Mouse (Mus musculus) liver, adult 2 months (tissue): ENCODE measurements around the gene Myo1d.

Experiments used
- CTCF ChIP-seq: fragments of 200-500 bp; IDR thresholded peaks from 2 replicates; pipeline ENCODE4 v1.5.1; 2011; ENCODE audit warnings: low read depth, low read length, control low read depth
- POLR2A ChIP-seq: fragments of 200-500 bp; IDR thresholded peaks from 2 replicates; pipeline ENCODE4 v1.6.1; 2011; ENCODE audit warnings: low read length, control low read depth; ENCODE audit not compliant: insufficient read depth; ENCODE audit errors: extremely low read depth

GRCm38 (mm10) chr11:80485622-80486206 is 294.1 kb downstream of the Myo1d start:
- TF ChIP-seq POLR2A (no peak), CTCF (no peak)
